Mouse (Mus musculus) midbrain, embryonic 13.5 days (tissue): ENCODE results near the gene Pcnp. TPM values are rescaled to one million over a fixed set of nuclear protein-coding genes. Genes with fewer than 3 reads are reported as not detected.
"Not testable (repeated sequence)": the region's sequence is repeated elsewhere in the genome, so short reads cannot be mapped to it uniquely, and the experiment has no call there.

Experiments used
- ATAC-seq: fragments of 200-750 bp; cut with Nextera tagmentation; 2 replicates; pipeline ENCODE4 v1.8.0; 2017; ENCODE audit warnings: mild to moderate bottlenecking, moderate TSS enrichment, moderate library complexity
- H3K27ac ChIP-seq: fragments of 300-500 bp; sonication (generic); 2 replicates; pipeline ENCODE4 v1.5.1; 2015; ENCODE audit warnings: inconsistent platforms, mild to moderate bottlenecking, moderate library complexity
- H3K27me3 ChIP-seq: fragments of 300-500 bp; sonication (generic); 2 replicates; pipeline ENCODE4 v1.6.1; 2015; ENCODE audit warnings: mild to moderate bottlenecking, inconsistent platforms
- H3K36me3 ChIP-seq: fragments of 300-500 bp; sonication (generic); 2 replicates; pipeline ENCODE4 v1.6.1; 2015; ENCODE audit warnings: mild to moderate bottlenecking, inconsistent platforms
- H3K4me1 ChIP-seq: fragments of 300-500 bp; sonication (generic); replicated peaks from 2 replicates; pipeline ENCODE4 v1.6.1; 2015; ENCODE audit warnings: inconsistent platforms
- H3K4me2 ChIP-seq: fragments of 300-500 bp; sonication (generic); replicated peaks from 2 replicates; pipeline ENCODE4 v1.6.1; 2015; ENCODE audit warnings: moderate library complexity, mild to moderate bottlenecking, inconsistent platforms
- H3K4me3 ChIP-seq: fragments of 300-500 bp; sonication (generic); replicated peaks from 2 replicates; pipeline ENCODE4 v1.5.1; 2015; ENCODE audit warnings: mild to moderate bottlenecking, inconsistent platforms
- H3K9ac ChIP-seq: fragments of 300-500 bp; sonication (generic); replicated peaks from 2 replicates; pipeline ENCODE4 v1.6.1; 2015; ENCODE audit warnings: mild to moderate bottlenecking, inconsistent platforms
- H3K9me3 ChIP-seq: fragments of 300-500 bp; sonication (generic); 2 replicates; pipeline ENCODE4 v1.6.1; 2016; ENCODE audit warnings: mild to moderate bottlenecking, inconsistent platforms
- WGBS: fragments of 180-500 bp; shearing (Covaris S2); methylation state at CpG from one replicate; pipeline ENCODE4 v1.1.7; 2015; 5-methylcytosine and 5-hydroxymethylcytosine counted together
- polyA plus RNA-seq: library from polyadenylated mRNA; unstranded; fragments of >200 nt; fragmentation: Nextera tagmentation; extraction: Ambion mirVana; gene quantifications from 2 replicates; pipeline ENCODE4 v1.2.1, GENCODE M21; 2015

The Pcnp gene
- 259 and 279 TPM in 2 replicates for polyA plus RNA-seq

DNA sequence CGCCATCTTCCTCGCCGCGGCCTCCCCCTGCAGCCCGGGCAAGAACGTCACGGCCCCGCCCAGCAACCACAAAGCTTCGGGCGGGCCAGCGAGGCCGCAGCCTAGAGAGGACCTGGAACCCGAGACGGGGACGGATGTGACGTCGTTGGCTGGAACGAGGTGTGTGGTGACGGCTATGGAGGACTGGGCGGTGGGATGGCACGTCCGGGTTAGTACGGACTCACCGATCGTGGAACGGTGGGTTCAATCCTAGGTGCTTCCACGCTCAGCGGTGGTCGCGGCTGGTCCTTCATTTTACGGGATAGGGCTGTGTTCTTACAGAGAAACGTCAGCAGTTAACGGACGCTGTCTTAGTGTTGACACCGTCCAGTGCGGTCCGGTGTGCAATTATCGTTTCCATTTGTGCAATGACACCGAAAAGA is at the start of gene Pcnp:
Gene Pcnp, minus strand, starts transcription at position 79 of the 422 bp plus-strand sequence.
- peak within 1 kb of the TSS; percentile 96 for H3K9ac ChIP-seq
- peak within 1 kb of the TSS; percentile 95 for H3K27ac ChIP-seq
- H3K36me3 ChIP-seq = peaks cover 38% of the 10 kb centered on the region
- ATAC-seq = peak; percentile 100
- peak within 1 kb of the TSS; percentile 72 for H3K4me2 ChIP-seq
- no peaks in the 10 kb centered on the region for H3K9me3 ChIP-seq
- H3K4me1 ChIP-seq = peaks cover 36% of the 10 kb centered on the region
- peak within 1 kb of the TSS; percentile 86 for H3K4me3 ChIP-seq
- no peaks in the 10 kb centered on the region for H3K27me3 ChIP-seq
- under 1% methylated on average over 39 of the region's 39 CpGs for WGBS

GRCm38 (mm10) chr16:56076121-56076869 is 46.8 kb upstream of the Pcnp start:
- WGBS = 8% methylated on average over 11 of the region's 11 CpGs
- H3K4me2 ChIP-seq = peak overlapping the region; percentile 68
- no peaks in the 10 kb centered on the region for H3K9me3 ChIP-seq
- peaks cover 16% of the 10 kb centered on the region for H3K4me1 ChIP-seq
- peak overlapping the region; percentile 86 for H3K9ac ChIP-seq
- no peak; the same call in 1 of the 2 replicates for ATAC-seq
- no peaks in the 10 kb centered on the region for H3K27me3 ChIP-seq
- peaks cover 6% of the 10 kb centered on the region; the same call in 1 of the 2 replicates for H3K36me3 ChIP-seq
- H3K27ac ChIP-seq = peak overlapping the region; percentile 98
- H3K4me3 ChIP-seq = peak overlapping the region; percentile 79

GRCm38 (mm10) chr16:56075222-56076111 is 45.9 kb upstream of the Pcnp start:
- no peaks in the 10 kb centered on the region for H3K9me3 ChIP-seq
- H3K27ac ChIP-seq = peak overlapping the region; percentile 98
- H3K4me2 ChIP-seq = peak overlapping the region; percentile 68
- under 1% methylated on average over 57 of the region's 66 CpGs for WGBS
- H3K27me3 ChIP-seq = no peaks in the 10 kb centered on the region
- peak overlapping the region; percentile 79 for H3K4me3 ChIP-seq
- peak overlapping the region; percentile 86 for H3K9ac ChIP-seq
- ATAC-seq = peak; percentile 95
- H3K36me3 ChIP-seq = peaks cover 6% of the 10 kb centered on the region; the same call in 1 of the 2 replicates
- peaks cover 16% of the 10 kb centered on the region for H3K4me1 ChIP-seq

GRCm38 (mm10) chr16:56074565-56074964 is 45.0 kb upstream of the Pcnp start:
- H3K4me3 ChIP-seq = 0 out of 2 replicates have a peak overlapping the region, but pooled peaks have one; percentile 79
- H3K27ac ChIP-seq = peak overlapping the region; percentile 98; the same call in 1 of the 2 replicates
- ATAC-seq = peak; percentile 29; the same call in 1 of the 2 replicates

DNA sequence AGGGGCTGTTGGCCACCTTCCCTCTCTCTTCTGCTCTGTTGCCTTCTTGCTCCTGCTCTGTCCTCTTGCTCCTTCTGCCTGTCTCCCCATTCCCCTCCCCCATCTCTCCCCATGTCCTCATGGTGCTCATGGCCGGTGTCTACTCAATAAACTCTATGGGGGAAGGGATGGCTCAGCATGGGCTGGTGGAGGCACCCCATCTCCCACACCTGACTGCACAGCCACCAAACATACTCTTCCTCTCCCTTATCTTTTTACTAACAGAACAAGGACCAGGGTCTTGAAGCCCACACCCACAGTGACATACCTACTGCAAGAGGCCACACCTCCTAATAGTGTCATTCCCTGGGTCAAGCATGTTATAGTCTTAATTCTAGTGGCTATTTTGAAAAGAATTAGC is 44.6 kb upstream of the Pcnp start:
- ATAC-seq = peak; percentile 3
- Histone ChIP-seq H3K9ac (no peak overlapping the region), H3K9me3 (no peaks in the 10 kb centered on the region), H3K4me3 (no peak overlapping the region), H3K27ac (no peak overlapping the region), H3K4me2 (no peak overlapping the region), H3K27me3 (no peaks in the 10 kb centered on the region), H3K36me3 (peaks cover 6% of the 10 kb centered on the region; the same call in 1 of the 2 replicates), H3K4me1 (peaks cover 16% of the 10 kb centered on the region)
- WGBS = 85% methylated on average over 1 of the region's 1 CpGs

More at GRCm38 (mm10) chr16:56074565-56074964, 45.0 kb upstream of the Pcnp start:
- Histone ChIP-seq H3K4me2 (peak overlapping the region; percentile 33; the same call in 1 of the 2 replicates), H3K4me1 (peaks cover 16% of the 10 kb centered on the region), H3K36me3 (peaks cover 6% of the 10 kb centered on the region; the same call in 1 of the 2 replicates), H3K9me3 (no peaks in the 10 kb centered on the region), H3K27me3 (no peaks in the 10 kb centered on the region), H3K9ac (no peak overlapping the region)
- 84% methylated on average over 5 of the region's 5 CpGs for WGBS

DNA sequence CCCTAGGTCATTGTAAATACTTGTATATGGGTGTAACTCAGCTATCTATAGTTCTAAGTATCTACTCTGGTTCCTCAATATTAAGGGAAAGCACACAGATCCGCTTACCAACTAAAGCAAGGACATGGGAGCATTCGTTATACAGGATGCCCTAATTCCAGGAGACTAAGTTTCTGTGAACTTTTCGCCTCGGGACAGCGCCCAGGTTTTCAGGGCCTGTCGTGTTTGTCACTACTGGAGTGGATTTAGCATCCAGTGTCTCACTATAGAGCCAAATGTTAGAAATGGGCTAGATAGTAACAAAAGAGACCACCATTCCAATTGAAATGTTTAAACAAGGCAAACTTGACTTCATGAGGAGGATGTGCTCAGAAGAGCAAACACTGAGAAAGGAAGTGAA is 43.6 kb upstream of the Pcnp start:
- 92% methylated on average over 6 of the region's 6 CpGs for WGBS
- not testable (repeated sequence) for H3K27me3 ChIP-seq, H3K36me3 ChIP-seq

GRCm38 (mm10) chr16:56072533-56072932 is 43.0 kb upstream of the Pcnp start:
- H3K27ac ChIP-seq = no peak overlapping the region
- 80% methylated on average over 6 of the region's 6 CpGs for WGBS
- H3K36me3 ChIP-seq = no peaks in the 10 kb centered on the region
- no peaks in the 10 kb centered on the region for H3K27me3 ChIP-seq
- no peak for ATAC-seq
- no peak overlapping the region for H3K4me2 ChIP-seq
- no peaks in the 10 kb centered on the region for H3K9me3 ChIP-seq
- H3K4me1 ChIP-seq = peaks cover 16% of the 10 kb centered on the region
- H3K9ac ChIP-seq = no peak overlapping the region
- H3K4me3 ChIP-seq = no peak overlapping the region

More for the DNA sequence above, 43.6 kb upstream of the Pcnp start:
- ATAC-seq, H3K9me3 ChIP-seq, H3K4me2 ChIP-seq, H3K27ac ChIP-seq, H3K9ac ChIP-seq, H3K4me3 ChIP-seq: not testable (repeated sequence)
- peaks cover 16% of the 10 kb centered on the region for H3K4me1 ChIP-seq

DNA sequence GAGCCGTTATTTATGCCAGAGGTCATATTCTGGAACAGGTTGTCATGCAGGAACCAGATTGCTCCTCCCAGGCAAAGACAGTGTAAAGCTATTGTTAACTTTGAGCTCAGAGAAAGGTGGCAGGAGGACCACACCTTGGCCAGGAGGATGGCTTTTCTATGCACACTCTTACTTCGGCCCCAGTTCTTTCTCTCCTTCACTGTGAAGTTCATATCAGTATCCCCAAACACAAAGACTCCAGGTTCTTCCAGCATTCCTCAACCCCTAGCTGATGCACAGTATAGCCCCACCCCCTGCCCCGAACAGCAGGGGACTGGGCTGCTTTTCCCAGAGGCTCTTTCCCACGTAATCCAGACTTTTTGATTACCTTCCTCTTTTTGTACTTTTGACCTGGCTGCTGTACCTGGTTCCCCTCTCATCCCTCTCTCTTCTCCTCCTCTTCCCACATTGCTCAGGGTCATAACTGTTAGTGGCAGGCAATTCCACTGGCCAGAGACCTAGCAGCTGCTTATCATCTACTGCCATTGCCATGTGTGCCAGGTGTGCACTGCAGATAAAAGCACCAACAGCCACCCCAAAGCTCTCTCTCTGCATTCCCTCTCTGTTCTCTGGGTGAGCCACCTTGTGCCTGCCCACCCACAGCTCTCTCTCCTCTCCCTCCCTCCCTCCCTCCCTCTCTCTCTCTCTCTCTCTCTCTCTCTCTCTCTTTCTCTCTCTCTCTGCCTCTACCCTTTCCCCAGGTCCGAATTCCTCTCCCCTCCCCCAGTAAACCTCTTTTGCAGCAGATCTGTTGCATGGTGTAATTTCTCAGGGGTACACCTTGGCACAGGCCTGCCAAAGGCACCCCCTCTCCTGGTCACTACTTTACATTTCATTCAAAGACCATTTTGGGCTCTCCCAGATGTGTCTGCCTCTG is 42.0 kb upstream of the Pcnp start:
- WGBS = 39% methylated on average over 5 of the region's 5 CpGs
- H3K9me3 ChIP-seq = no peaks in the 10 kb centered on the region
- H3K36me3 ChIP-seq = no peaks in the 10 kb centered on the region
- H3K4me2 ChIP-seq = no peak overlapping the region
- H3K27me3 ChIP-seq = no peaks in the 10 kb centered on the region; the same call in 1 of the 2 replicates
- no peak overlapping the region for H3K27ac ChIP-seq
- H3K9ac ChIP-seq = no peak overlapping the region
- peaks cover 8% of the 10 kb centered on the region for H3K4me1 ChIP-seq
- ATAC-seq = no peak
- no peak overlapping the region for H3K4me3 ChIP-seq

DNA sequence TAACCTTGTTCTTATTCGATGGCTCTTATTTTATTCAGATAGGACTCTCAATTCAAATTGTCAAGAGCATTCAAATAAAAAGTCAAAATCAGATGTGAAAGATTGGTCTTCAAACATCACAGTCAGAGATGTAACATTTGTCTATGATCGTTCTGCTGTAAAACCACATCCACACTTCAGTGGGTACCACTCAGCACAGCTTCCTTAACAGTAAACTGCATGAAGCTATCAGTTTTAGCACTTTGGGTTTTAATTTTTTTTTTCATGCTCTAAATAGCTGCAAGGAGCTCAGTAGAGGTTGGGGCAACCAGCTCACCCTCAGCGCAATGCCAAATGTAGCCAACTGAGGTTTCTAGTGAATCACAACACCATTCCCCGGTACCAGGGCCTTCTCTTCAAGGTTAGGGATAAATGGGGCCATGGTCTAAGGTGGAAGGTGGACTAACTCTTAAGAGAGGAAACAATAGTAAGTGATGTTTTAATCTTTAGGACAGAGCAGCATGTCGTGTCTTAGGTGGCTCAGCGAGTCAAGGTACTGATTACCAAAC is 39.1 kb upstream of the Pcnp start:
- H3K9ac ChIP-seq = no peak overlapping the region
- ATAC-seq = no peak
- H3K36me3 ChIP-seq = no peaks in the 10 kb centered on the region
- H3K27ac ChIP-seq = no peak overlapping the region
- no peak overlapping the region for H3K4me3 ChIP-seq
- WGBS = 88% methylated on average over 6 of the region's 6 CpGs
- H3K4me1 ChIP-seq = no peaks in the 10 kb centered on the region
- no peaks in the 10 kb centered on the region for H3K9me3 ChIP-seq
- H3K27me3 ChIP-seq = peaks cover 5% of the 10 kb centered on the region; the same call in 1 of the 2 replicates
- H3K4me2 ChIP-seq = no peak overlapping the region

- H3K4me3 ChIP-seq = no peak overlapping the region
- 36% methylated on average over 8 of the region's 8 CpGs for WGBS
Measured at GRCm38 (mm10) chr16:56066113-56066512, 36.6 kb upstream of the Pcnp start.

More at GRCm38 (mm10) chr16:56066113-56066512, 36.6 kb upstream of the Pcnp start:
- no peaks in the 10 kb centered on the region for H3K36me3 ChIP-seq
- peaks cover 16% of the 10 kb centered on the region for H3K27me3 ChIP-seq
- H3K4me2 ChIP-seq = no peak overlapping the region
- no peak overlapping the region for H3K27ac ChIP-seq
- no peaks in the 10 kb centered on the region for H3K9me3 ChIP-seq
- ATAC-seq = no peak
- H3K4me1 ChIP-seq = no peaks in the 10 kb centered on the region
- no peak overlapping the region for H3K9ac ChIP-seq
